Mouse (Mus musculus): ENCODE data around the gene Ccdc158. TPM values are rescaled to one million over a fixed set of nuclear protein-coding genes. Genes with fewer than 3 reads are reported as not detected.
A peak's percentile ranks its signal among the peaks of the same experiment; 100 is the strongest.

Gene Ccdc158
- total RNA-seq, 2 experiments from 2014 or later = 0.36 to 0.54 TPM

- peak; percentile 7 for TF ChIP-seq CTCF (IDR thresholded peaks at IDR 0.05)
- Histone ChIP-seq H3K4me3 (no peak overlapping the region), H3K27ac (no peak overlapping the region)
- intact Hi-C loops (cut with DNase I) = no loop called here
- DNase-seq (ENCODE audit: extremely low spot score in 1 of 2, low spot score in 2 of 2) = no peak
These were observed 41.5 kb downstream of the Ccdc158 start for GRCm38 (mm10) chr5:92633526-92633925.

GRCm38 (mm10) chr5:92627896-92628295, 47.2 kb downstream of the Ccdc158 start:
- Histone ChIP-seq H3K27ac (no peak overlapping the region), H3K4me3 (no peak overlapping the region)
- intact Hi-C loops (cut with DNase I) = no loop called here
- no peak for TF ChIP-seq CTCF (IDR thresholded peaks at IDR 0.05)
- DNase-seq (ENCODE audit: extremely low spot score in 1 of 2, low spot score in 2 of 2) = no peak

- TF ChIP-seq CTCF (IDR thresholded peaks at IDR 0.05) = no peak
- DNase-seq (ENCODE audit: extremely low spot score in 1 of 2, low spot score in 2 of 2) = no peak
These were observed 53.2 kb downstream of the Ccdc158 start for GRCm38 (mm10) chr5:92621883-92622282.

GRCm38 (mm10) chr5:92612756-92613155, 62.3 kb downstream of the Ccdc158 start:
- no peak for TF ChIP-seq CTCF (IDR thresholded peaks at IDR 0.05)
- no peak for DNase-seq (ENCODE audit: extremely low spot score in 1 of 2, low spot score in 2 of 2)
- no peak overlapping the region for H3K4me3 ChIP-seq
- intact Hi-C loops (cut with DNase I) = no loop called here
- no peak overlapping the region for H3K27ac ChIP-seq

More at GRCm38 (mm10) chr5:92621883-92622282, 53.2 kb downstream of the Ccdc158 start:
- intact Hi-C loops (cut with DNase I) = no loop called here
- Histone ChIP-seq H3K4me3 (no peak overlapping the region), H3K27ac (no peak overlapping the region)

- H3K27ac ChIP-seq = no peak overlapping the region
- no peak for TF ChIP-seq CTCF (IDR thresholded peaks at IDR 0.05)
- no peak for DNase-seq (ENCODE audit: extremely low spot score in 1 of 2, low spot score in 2 of 2)
- no peak overlapping the region for H3K4me3 ChIP-seq
- intact Hi-C loops (cut with DNase I) = no loop called here
These were observed 67.4 kb downstream of the Ccdc158 start for GRCm38 (mm10) chr5:92607492-92608229.

- no peak for TF ChIP-seq CTCF (IDR thresholded peaks at IDR 0.05)
- intact Hi-C loops (cut with DNase I) = loop anchor here (5.0 kb wide), 1 partner anchor 97 kb away; the partner anchor contains the start of gene Scarb2
- Histone ChIP-seq H3K4me3 (no peak overlapping the region), H3K27ac (no peak overlapping the region)
- DNase-seq (ENCODE audit: extremely low spot score in 1 of 2, low spot score in 2 of 2) = no peak
These were observed 70.4 kb downstream of the Ccdc158 start for GRCm38 (mm10) chr5:92604452-92605247.

GRCm38 (mm10) chr5:92602691-92603690, 72.1 kb downstream of the Ccdc158 start, which contains the start of gene Stbd1:
Gene Stbd1 (plus strand): TSS chr5:92603041.
- Histone ChIP-seq H3K4me3 (peak within 1 kb of the TSS; percentile 54), H3K27ac (no peak within 1 kb of the TSS)
- TF ChIP-seq CTCF (IDR thresholded peaks at IDR 0.05) = no peak; the same call in 1 of the 2 replicates
- intact Hi-C loops (cut with DNase I) = loop anchor here (5.0 kb wide), 1 partner anchor 96 kb away; the partner anchor contains the start of gene Scarb2
- peak; percentile 26 to 29 for DNase-seq (ENCODE audit: extremely low spot score in 1 of 2, low spot score in 2 of 2)

GRCm38 (mm10) chr5:92599030-92599429, 76.0 kb downstream of the Ccdc158 start:
- intact Hi-C loops (cut with DNase I) = no loop called here
- H3K4me3 ChIP-seq = no peak overlapping the region
- peak in 1 of 2 experiments; percentile 43 for DNase-seq (ENCODE audit: extremely low spot score in 1 of 2, low spot score in 2 of 2)
- TF ChIP-seq CTCF (IDR thresholded peaks at IDR 0.05) = no peak
- no peak overlapping the region for H3K27ac ChIP-seq

- TF ChIP-seq CTCF (IDR thresholded peaks at IDR 0.05) = no peak
- intact Hi-C loops (cut with DNase I) = no loop called here
- DNase-seq (ENCODE audit: extremely low spot score in 1 of 2, low spot score in 2 of 2) = no peak
These were observed 78.2 kb downstream of the Ccdc158 start for GRCm38 (mm10) chr5:92596865-92597264.

GRCm38 (mm10) chr5:92595026-92595425, 80.0 kb downstream of the Ccdc158 start:
- no peak for TF ChIP-seq CTCF (IDR thresholded peaks at IDR 0.05)
- Histone ChIP-seq H3K4me3 (no peak overlapping the region), H3K27ac (no peak overlapping the region)
- intact Hi-C loops (cut with DNase I) = no loop called here
- no peak for DNase-seq (ENCODE audit: extremely low spot score in 1 of 2, low spot score in 2 of 2)

More at GRCm38 (mm10) chr5:92596865-92597264, 78.2 kb downstream of the Ccdc158 start:
- Histone ChIP-seq H3K27ac (no peak overlapping the region), H3K4me3 (no peak overlapping the region)

- Histone ChIP-seq H3K27ac (no peak overlapping the region), H3K4me3 (no peak overlapping the region)
- no peak for DNase-seq (ENCODE audit: extremely low spot score in 1 of 2, low spot score in 2 of 2)
- intact Hi-C loops (cut with DNase I) = no loop called here
- TF ChIP-seq CTCF (IDR thresholded peaks at IDR 0.05) = no peak
These were observed 89.1 kb downstream of the Ccdc158 start for GRCm38 (mm10) chr5:92585932-92586331.
